Mouse (Mus musculus) heart, embryonic 10.5 days (tissue): ENCODE measurements around the gene Plcl2. TPM values are rescaled to one million over a fixed set of nuclear protein-coding genes. Genes with fewer than 3 reads are reported as not detected.

Experiments used
- DNase-seq: peaks from one replicate; pipeline ENCODE4 v3.0.0-alpha.2; 2017; ENCODE audit warnings: low spot score
- H3K27ac ChIP-seq: fragments of 300-500 bp; sonication (generic); 2 replicates; pipeline ENCODE4 v1.5.1; 2016; ENCODE audit warnings: mild to moderate bottlenecking
- H3K27me3 ChIP-seq: fragments of 300-500 bp; sonication (generic); 2 replicates; pipeline ENCODE4 v1.6.1; 2016; ENCODE audit warnings: mild to moderate bottlenecking; ENCODE audit not compliant: poor library complexity, insufficient read depth, severe bottlenecking
- H3K36me3 ChIP-seq: fragments of 300-500 bp; sonication (generic); 2 replicates; pipeline ENCODE4 v1.6.1; 2016; ENCODE audit warnings: mild to moderate bottlenecking, moderate library complexity
- H3K4me1 ChIP-seq: fragments of 300-500 bp; sonication (generic); 2 replicates; pipeline ENCODE4 v1.6.1; 2016; ENCODE audit warnings: mild to moderate bottlenecking
- H3K4me3 ChIP-seq: fragments of 300-500 bp; sonication (generic); 2 replicates; pipeline ENCODE4 v1.5.1; 2016; ENCODE audit warnings: mild to moderate bottlenecking, moderate library complexity
- H3K9me3 ChIP-seq: fragments of 300-500 bp; sonication (generic); 2 replicates; pipeline ENCODE4 v1.6.1; 2016; ENCODE audit warnings: mild to moderate bottlenecking, moderate library complexity
- WGBS: fragments of 180-500 bp; shearing (Covaris S2); methylation state at CpG from one replicate; pipeline ENCODE4 v1.1.7; 2016; 5-methylcytosine and 5-hydroxymethylcytosine counted together
- polyA plus RNA-seq: library from polyadenylated mRNA; unstranded; fragments of >200 nt; fragmentation: Nextera tagmentation; extraction: Ambion mirVana; gene quantifications from 2 replicates; pipeline ENCODE4 v1.2.1, GENCODE M21; 2016

The Plcl2 gene
- polyA plus RNA-seq, 1 experiment from 2014 or later, result 3.8 TPM

GRCm38 (mm10) chr17:50729031-50729430, 219.8 kb downstream of the Plcl2 start:
- 71% methylated on average over 2 of the region's 2 CpGs for WGBS
- Histone ChIP-seq H3K36me3 (no peaks in the 10 kb centered on the region), H3K27ac (no peak overlapping the region), H3K27me3 (no peaks in the 10 kb centered on the region), H3K9me3 (no peaks in the 10 kb centered on the region), H3K4me3 (no peak overlapping the region), H3K4me1 (peaks cover 20% of the 10 kb centered on the region)
- DNase-seq, result no peak

DNA sequence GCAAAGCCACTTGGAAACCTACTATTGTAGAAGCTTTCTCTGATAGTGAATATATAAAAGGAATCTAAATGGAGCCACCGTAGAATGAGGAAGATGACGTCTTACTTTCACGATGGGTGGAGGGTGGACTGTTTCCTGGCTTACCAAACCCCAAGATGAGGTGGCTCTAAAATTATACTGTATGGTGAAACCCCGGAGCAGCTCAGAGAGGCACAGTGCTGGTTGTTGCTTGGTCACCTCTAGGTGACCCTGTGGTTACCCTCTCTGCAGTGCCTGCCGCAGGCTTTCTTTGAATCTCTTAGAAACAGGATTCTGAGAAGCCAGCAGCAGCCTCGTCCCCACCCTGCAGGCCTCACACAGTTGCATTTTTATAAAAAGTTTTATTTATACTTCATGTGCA, 220.4 kb downstream of the Plcl2 start:
- peaks cover 23% of the 10 kb centered on the region for H3K4me1 ChIP-seq
- no peaks in the 10 kb centered on the region for H3K36me3 ChIP-seq
- DNase-seq, result no peak
- no peaks in the 10 kb centered on the region for H3K9me3 ChIP-seq
- H3K4me3 ChIP-seq, result no peak overlapping the region
- no peaks in the 10 kb centered on the region for H3K27me3 ChIP-seq
- no peak overlapping the region for H3K27ac ChIP-seq
- WGBS, result 87% methylated on average over 6 of the region's 6 CpGs

GRCm38 (mm10) chr17:50730896-50731295, 221.7 kb downstream of the Plcl2 start:
- DNase-seq, result no peak

GRCm38 (mm10) chr17:50731876-50732275, 222.7 kb downstream of the Plcl2 start:
- Histone ChIP-seq H3K27me3 (no peaks in the 10 kb centered on the region), H3K27ac (no peak overlapping the region), H3K4me3 (no peak overlapping the region), H3K36me3 (no peaks in the 10 kb centered on the region), H3K4me1 (peaks cover 42% of the 10 kb centered on the region), H3K9me3 (no peaks in the 10 kb centered on the region)
- no peak for DNase-seq
- 86% methylated on average over 5 of the region's 5 CpGs for WGBS

More at GRCm38 (mm10) chr17:50730896-50731295, 221.7 kb downstream of the Plcl2 start:
- Histone ChIP-seq H3K27me3 (no peaks in the 10 kb centered on the region), H3K4me1 (peaks cover 36% of the 10 kb centered on the region), H3K27ac (no peak overlapping the region), H3K36me3 (no peaks in the 10 kb centered on the region), H3K4me3 (no peak overlapping the region), H3K9me3 (no peaks in the 10 kb centered on the region)
- WGBS, result 83% methylated on average over 2 of the region's 2 CpGs

DNA sequence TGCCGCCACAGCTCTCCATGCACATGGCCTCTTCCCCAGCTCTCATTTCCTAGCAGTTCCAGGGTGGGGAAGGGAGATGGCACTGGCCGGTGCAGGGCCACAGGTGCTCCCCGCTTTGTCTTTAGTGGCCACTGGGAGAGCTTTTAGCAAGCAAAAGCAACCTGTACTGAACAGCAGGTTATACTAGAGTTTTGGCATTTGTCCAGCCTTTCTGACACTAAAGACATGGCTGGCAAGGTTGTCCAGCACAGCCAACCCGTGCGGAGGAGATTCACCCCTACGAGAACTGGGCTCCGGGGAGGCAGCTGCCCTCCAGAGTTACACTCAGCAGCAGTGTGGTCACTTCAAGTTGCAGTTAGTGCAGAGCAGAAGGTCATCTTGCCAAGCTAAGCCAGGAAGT, 224.2 kb downstream of the Plcl2 start:
- Histone ChIP-seq H3K9me3 (no peaks in the 10 kb centered on the region), H3K36me3 (no peaks in the 10 kb centered on the region), H3K4me3 (no peak overlapping the region), H3K27me3 (no peaks in the 10 kb centered on the region), H3K4me1 (peaks cover 43% of the 10 kb centered on the region), H3K27ac (no peak overlapping the region)
- DNase-seq, result no peak
- WGBS, result 86% methylated on average over 7 of the region's 7 CpGs

DNA sequence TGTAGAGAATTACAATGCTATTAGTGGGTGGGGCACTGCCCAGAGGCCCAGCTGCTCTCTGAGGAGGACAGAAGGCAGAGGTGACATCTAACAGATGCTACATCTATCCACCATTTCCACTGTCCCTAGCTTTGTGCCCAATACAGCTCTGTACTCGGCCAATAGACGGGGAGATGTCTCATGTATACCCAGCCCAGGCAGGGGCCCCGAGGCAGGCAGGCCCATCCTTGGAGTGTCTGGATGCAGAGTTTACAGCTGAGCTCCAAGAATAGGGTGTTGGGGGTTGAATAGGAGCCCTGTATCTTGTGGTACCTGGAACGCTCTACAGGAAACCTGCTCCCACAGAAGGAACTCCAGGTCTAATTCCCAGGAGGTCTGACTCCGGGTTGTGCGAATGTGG, 225.6 kb downstream of the Plcl2 start:
- H3K4me3 ChIP-seq, result no peak overlapping the region
- no peaks in the 10 kb centered on the region for H3K36me3 ChIP-seq
- H3K27ac ChIP-seq, result peak overlapping the region; percentile 57
- no peaks in the 10 kb centered on the region for H3K27me3 ChIP-seq
- H3K9me3 ChIP-seq, result no peaks in the 10 kb centered on the region
- WGBS, result 84% methylated on average over 6 of the region's 6 CpGs
- H3K4me1 ChIP-seq, result peaks cover 44% of the 10 kb centered on the region
- DNase-seq, result no peak

- DNase-seq, result no peak
- WGBS, result 61% methylated on average over 4 of the region's 4 CpGs
Measured at GRCm38 (mm10) chr17:50735382-50735954, 226.3 kb downstream of the Plcl2 start.

DNA sequence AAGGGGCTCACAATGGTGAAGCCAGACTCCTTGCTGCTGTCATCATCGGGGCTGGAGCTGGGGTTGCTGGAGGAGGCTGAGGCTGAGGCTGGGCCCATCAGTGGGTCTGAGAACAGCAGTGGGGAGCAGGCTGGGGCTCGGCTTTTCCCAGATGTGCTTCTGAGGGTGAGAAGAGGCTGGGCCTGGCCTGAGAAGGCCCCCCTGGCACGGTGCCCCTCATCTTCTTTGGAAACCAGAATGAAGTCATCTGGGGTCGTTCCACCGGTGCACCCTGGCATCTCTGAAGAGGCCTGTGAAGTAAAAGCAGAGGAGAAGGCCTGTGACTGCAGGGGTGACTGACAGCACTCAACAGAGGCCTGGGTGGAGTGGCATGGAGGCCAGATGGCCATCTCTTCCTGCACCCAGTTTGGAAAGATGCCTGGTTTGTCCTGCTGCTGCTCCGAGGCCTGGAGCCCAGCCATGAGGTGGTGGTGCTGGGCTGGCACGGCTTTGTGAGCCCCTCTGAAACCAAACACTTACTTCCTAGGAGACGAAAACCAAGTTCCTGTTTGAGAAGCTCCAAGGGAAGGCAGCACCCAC, 226.8 kb downstream of the Plcl2 start:
- peak overlapping the region; percentile 71; the same call in 1 of the 2 replicates for H3K27ac ChIP-seq
- no peak for DNase-seq

More at GRCm38 (mm10) chr17:50735382-50735954, 226.3 kb downstream of the Plcl2 start:
- Histone ChIP-seq H3K36me3 (no peaks in the 10 kb centered on the region), H3K27ac (peak overlapping the region; percentile 71; the same call in 1 of the 2 replicates), H3K4me3 (no peak overlapping the region), H3K9me3 (no peaks in the 10 kb centered on the region), H3K4me1 (peaks cover 38% of the 10 kb centered on the region), H3K27me3 (no peaks in the 10 kb centered on the region)

DNA sequence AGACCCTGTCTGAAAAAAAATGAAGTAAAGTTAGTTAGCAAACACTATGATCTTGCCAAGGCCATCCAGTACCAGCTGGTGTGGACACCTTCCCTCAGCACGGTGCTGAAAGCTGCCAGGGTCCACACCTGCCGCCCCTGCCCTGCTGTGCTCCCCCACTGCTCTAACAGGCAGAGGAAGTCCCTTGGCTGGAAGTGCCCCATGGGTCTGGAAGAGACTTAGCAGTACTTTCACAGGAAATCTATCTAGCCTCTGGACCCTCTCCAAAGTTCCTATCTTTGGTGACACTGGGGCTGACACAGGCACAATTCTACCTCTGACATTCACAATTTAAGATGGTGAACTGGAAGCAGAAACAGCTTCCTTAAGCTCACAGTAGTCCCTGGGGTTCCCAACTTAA, 227.9 kb downstream of the Plcl2 start:
- Histone ChIP-seq H3K4me1 (peaks cover 37% of the 10 kb centered on the region), H3K36me3 (no peaks in the 10 kb centered on the region), H3K27me3 (no peaks in the 10 kb centered on the region), H3K4me3 (no peak overlapping the region), H3K9me3 (no peaks in the 10 kb centered on the region), H3K27ac (0 out of 2 replicates have a peak overlapping the region, but pooled peaks have one; percentile 8)
- 46% methylated on average over 2 of the region's 2 CpGs for WGBS
- no peak for DNase-seq

More for the DNA sequence above, 226.8 kb downstream of the Plcl2 start:
- Histone ChIP-seq H3K4me3 (no peak overlapping the region), H3K4me1 (peaks cover 33% of the 10 kb centered on the region), H3K9me3 (no peaks in the 10 kb centered on the region), H3K27me3 (no peaks in the 10 kb centered on the region), H3K36me3 (no peaks in the 10 kb centered on the region)
- WGBS, result 69% methylated on average over 8 of the region's 8 CpGs

Other genes with a start within 250 kb of the Plcl2 start
- 0.16 and 0.49 TPM in 2 replicates for gene Dazl, start 215.8 kb upstream of the Plcl2 start, polyA plus RNA-seq